In the genomic region with DNA sequence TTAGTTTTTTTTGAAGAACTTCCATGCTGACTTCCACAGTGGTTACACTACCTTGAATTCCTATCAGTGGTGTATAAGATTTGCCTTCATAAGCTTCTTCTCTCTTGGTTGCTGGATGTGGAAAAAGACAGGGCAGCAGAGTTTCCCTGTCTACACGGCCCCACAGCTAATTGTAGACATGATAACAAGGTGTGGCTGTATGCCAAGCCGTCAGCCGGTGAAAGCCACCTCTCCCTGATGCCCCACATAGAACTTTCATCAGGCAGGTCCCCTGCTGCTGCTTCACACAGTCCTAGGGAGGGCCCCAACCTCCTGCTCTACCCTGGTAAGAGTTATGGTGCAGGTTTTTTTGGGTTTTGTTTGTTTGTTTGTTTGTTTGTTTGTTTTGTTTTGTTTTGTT, we compare ENCODE assay signal across 15 mouse cellular contexts.
"Had no signal": no experiment of that assay in that cellular context is flagged by ENCODE, and none has a peak within 500 bp of the region (broad histone marks: within the 10 kb centered on the region; RNA-seq: fewer than 3 reads in every experiment).

No protein-coding gene starts in this region.

- DNase-seq: kidney, postnatal 36 days; lung, adult 2 months; lung, postnatal 4 days; retina, postnatal 1 day; right cerebral cortex, postnatal 4 days; spleen, adult 18-20 months; thymus, adult 18-20 months; thymus, postnatal 14 days had no signal

- H3K9ac ChIP-seq: limb, embryonic 12.5 days; liver, embryonic 14.5 days; midbrain, embryonic 15.5 days; neural tube, embryonic 13.5 days had no signal

- H3K9me3 ChIP-seq: limb, embryonic 12.5 days; midbrain, embryonic 15.5 days; neural tube, embryonic 13.5 days had no signal

- H3K4me3 ChIP-seq: limb, embryonic 12.5 days; midbrain, embryonic 15.5 days; neural tube, embryonic 13.5 days had no signal

- H3K4me2 ChIP-seq: limb, embryonic 12.5 days; midbrain, embryonic 11.5 days; midbrain, embryonic 15.5 days; neural tube, embryonic 13.5 days had no signal

- H3K36me3 ChIP-seq: limb, embryonic 12.5 days; midbrain, embryonic 15.5 days; neural tube, embryonic 13.5 days had no signal

- H3K27ac ChIP-seq: kidney, postnatal 0 days; limb, embryonic 12.5 days; liver, embryonic 14.5 days; midbrain, embryonic 15.5 days; neural tube, embryonic 13.5 days had no signal

- H3K27me3 ChIP-seq: limb, embryonic 12.5 days; midbrain, embryonic 15.5 days; neural tube, embryonic 13.5 days had no signal

- ATAC-seq: lung, postnatal 0 days; midbrain, embryonic 15.5 days had no signal
